Mouse (Mus musculus) kidney, adult 2 months (tissue): Measurements from ENCODE around the gene Cd27.

Experiments used
- CTCF ChIP-seq: fragments of 200-500 bp; conservative IDR thresholded peaks from 2 replicates; pipeline ENCODE4 v1.5.1; 2011; ENCODE audit warnings: low read depth, mild to moderate bottlenecking, control low read depth, low read length, moderate library complexity, mixed read lengths; ENCODE audit not compliant: insufficient read depth, insufficient read length
- POLR2A ChIP-seq: fragments of 200-500 bp; IDR thresholded peaks from one replicate; pipeline ENCODE4 v1.6.1; 2011; ENCODE audit warnings: low read depth, low read length, control low read depth

GRCm38 (mm10) chr6:125252711-125253110, 15.9 kb upstream of the Cd27 start:
- no peak for TF ChIP-seq CTCF
- TF ChIP-seq POLR2A, result no peak
